Mouse (Mus musculus) heart, postnatal 10 days (tissue): ENCODE data around the gene Srd5a2. TPM values are rescaled to one million over a fixed set of nuclear protein-coding genes. Genes with fewer than 3 reads are reported as not detected.
"Not testable (repeated sequence)": the region's sequence is repeated elsewhere in the genome, so short reads cannot be mapped to it uniquely, and the experiment has no call there.

Experiments used
- DNase-seq, 2 experiments: peaks; one replicate each; pipeline ENCODE4 v3.0.0; 2021
- intact Hi-C: fragments of 180-260 bp; cut with DNase I; formaldehyde crosslinking; loops from one replicate; pipeline ENCODE4 v1.15.1; 2025
- total RNA-seq, 2 experiments: library from RNA; stranded (reverse); gene quantifications; 2 replicates each; pipeline ENCODE4 v1.2.3; 2021

Gene Srd5a2
- not detected for total RNA-seq

GRCm38 (mm10) chr17:74047210-74048082, at the start of gene Srd5a2:
Srd5a2 (minus strand) TSS chr17:74047916.
- intact Hi-C loops: no loop called here
- DNase-seq: no peak

- intact Hi-C loops: no loop called here
- DNase-seq: peak; percentile 25 to 28
Observed at GRCm38 (mm10) chr17:74088886-74089678, 41.4 kb upstream of the Srd5a2 start.

GRCm38 (mm10) chr17:74088016-74088415, 40.3 kb upstream of the Srd5a2 start:
- intact Hi-C loops: no loop called here
- DNase-seq: no peak

DNA sequence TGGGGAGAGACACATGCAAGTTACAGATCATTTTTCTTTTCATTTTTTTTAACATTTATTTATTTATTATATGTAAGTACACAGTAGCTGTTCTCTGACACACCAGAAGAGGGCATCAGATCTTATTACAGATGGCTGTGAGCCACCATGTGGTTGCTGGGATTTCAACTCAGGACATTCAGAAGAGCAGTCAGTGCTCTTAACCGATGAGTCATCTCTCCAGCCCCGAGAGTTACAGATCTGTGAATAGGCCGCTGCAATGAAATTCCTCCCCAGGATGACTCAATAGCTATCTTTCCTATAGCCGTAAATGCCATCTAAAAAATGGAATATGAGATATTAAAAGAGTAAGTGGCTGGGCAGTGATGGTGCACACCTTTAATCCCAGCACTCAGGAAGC, 35.7 kb upstream of the Srd5a2 start:
- intact Hi-C loops: no loop called here
- no peak for DNase-seq

DNA sequence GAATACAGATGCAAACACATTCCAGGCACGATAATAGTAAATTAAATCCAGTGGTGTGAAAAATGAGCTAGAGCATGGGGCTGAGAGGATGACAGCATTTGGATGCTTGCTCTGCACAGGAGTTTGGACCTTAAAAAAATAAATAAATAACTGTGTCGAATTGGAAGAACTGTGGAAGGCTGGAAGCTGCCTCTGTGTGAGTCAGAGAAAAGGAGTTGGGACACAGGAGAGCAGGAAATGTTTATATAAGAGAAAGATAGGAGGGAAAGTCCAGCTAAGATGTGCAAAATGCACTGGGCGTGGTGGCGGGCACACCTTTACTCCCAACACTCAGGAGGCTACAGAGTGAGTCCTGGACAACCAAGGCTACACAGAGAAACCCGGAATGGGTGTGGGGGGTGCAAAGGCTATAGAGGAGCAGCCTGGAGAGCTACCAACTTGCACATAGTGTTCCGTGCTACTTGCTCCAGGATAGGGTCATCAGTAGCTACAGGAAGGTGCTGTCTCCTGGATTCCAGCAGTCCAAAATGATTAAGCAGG, 32.4 kb upstream of the Srd5a2 start:
- DNase-seq: no peak
- intact Hi-C loops: no loop called here

DNA sequence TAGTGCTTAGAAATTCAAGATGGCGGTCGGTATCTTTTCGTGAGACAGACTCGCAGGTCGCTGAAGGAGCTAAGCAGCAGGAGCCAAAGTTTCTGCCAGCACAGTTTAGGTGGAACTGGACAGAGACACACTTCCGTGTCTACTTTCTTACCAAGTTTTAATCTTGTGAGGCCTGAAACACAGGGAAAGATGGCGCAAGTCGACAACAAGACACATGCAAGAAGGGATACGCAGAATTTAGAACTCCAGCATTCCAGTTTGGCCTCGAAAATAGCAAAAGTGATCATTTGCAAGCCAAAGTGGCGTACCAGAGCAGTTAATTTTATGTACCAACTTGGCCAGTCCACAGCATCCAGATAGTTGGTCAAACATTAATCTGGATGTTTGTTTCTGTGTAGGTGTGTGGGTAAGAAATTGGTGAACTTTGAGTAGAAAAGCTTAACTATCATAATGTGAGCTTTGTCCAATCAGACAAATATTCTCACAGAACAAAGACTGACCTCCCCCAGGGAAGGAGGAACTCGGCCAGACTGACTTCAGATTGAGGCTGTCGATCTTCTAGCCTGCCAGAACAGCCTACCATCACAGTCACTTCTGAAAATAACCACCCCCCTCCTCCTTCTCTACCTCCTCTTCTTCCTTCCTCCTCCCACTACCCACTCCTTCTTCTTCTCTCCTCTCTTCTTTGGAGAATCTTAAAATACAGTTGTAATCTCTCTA, 31.2 kb upstream of the Srd5a2 start:
- intact Hi-C loops: no loop called here
- no peak for DNase-seq

- DNase-seq, intact Hi-C loops: not testable (repeated sequence)
Observed at GRCm38 (mm10) chr17:74073067-74073466, 25.4 kb upstream of the Srd5a2 start.

GRCm38 (mm10) chr17:74062763-74063162, 15.0 kb upstream of the Srd5a2 start:
- DNase-seq, intact Hi-C loops: not testable (repeated sequence)

DNA sequence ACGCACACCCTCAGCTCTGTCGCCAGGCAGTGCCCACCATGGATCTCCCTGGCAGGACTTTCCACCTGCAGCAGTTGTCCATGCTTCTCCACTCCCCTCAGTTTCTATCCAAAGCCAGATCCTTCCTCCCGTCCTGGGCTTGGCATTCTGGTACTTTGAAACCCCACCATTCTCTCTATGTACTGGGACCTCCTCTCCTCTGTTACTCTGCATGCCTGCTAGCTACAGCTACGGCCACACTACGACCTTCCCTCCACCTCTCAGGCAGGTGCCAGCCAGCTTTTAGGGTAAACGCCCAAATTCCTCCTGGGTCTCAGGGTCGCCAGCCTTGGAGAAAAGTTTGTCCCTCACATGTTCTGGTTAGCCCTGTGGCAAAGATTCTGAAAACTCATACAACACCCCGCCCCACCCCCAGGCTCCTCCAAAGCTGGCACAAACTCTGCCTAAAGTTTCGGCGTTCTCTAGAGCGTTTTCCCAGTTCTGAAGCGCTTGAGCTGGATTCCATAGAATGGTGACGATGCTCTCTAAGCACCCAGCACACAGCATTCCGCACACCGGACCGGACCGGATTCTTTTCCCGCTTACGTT, 607 bp upstream of the Srd5a2 start:
- intact Hi-C loops: no loop called here
- no peak for DNase-seq

- DNase-seq: no peak
Observed at GRCm38 (mm10) chr17:74043754-74044153, 4.0 kb downstream of the Srd5a2 start.

GRCm38 (mm10) chr17:74020526-74021203, 27.1 kb downstream of the Srd5a2 start:
- DNase-seq: peak; percentile 86 to 94
- intact Hi-C loops: loop anchor here (1.0 to 10.0 kb wide), 3 partner anchors 172 to 374 kb away; partner anchors contain the start of genes Memo1 and Slc30a6

More at GRCm38 (mm10) chr17:74043754-74044153, 4.0 kb downstream of the Srd5a2 start:
- intact Hi-C loops: no loop called here

- no peak for DNase-seq
- intact Hi-C loops: loop anchor here (5.0 kb wide), 1 partner anchor 66 kb away; the partner anchor contains the start of gene Xdh
Observed at GRCm38 (mm10) chr17:74018281-74018680, 29.4 kb downstream of the Srd5a2 start.

GRCm38 (mm10) chr17:74017649-74018048, 30.1 kb downstream of the Srd5a2 start:
- intact Hi-C loops: loop anchor here (5.0 kb wide), 1 partner anchor 65 kb away; the partner anchor contains the start of gene Xdh

GRCm38 (mm10) chr17:74015128-74015527, 32.6 kb downstream of the Srd5a2 start:
- intact Hi-C loops: loop anchor here (2.0 to 5.0 kb wide), 2 partner anchors 63 to 124 kb away; partner anchors contain the start of gene Xdh
- DNase-seq: no peak

More at GRCm38 (mm10) chr17:74017649-74018048, 30.1 kb downstream of the Srd5a2 start:
- DNase-seq: no peak

GRCm38 (mm10) chr17:74008680-74009079, 39.0 kb downstream of the Srd5a2 start:
- no peak for DNase-seq
- intact Hi-C loops: no loop called here

- intact Hi-C loops: no loop called here
- no peak for DNase-seq
Observed at GRCm38 (mm10) chr17:74007001-74007400, 40.7 kb downstream of the Srd5a2 start.

GRCm38 (mm10) chr17:74002396-74002795, 45.3 kb downstream of the Srd5a2 start:
- DNase-seq: no peak
- intact Hi-C loops: no loop called here

GRCm38 (mm10) chr17:73995907-73996645, 51.6 kb downstream of the Srd5a2 start:
- DNase-seq: peak; percentile 33 to 56
- intact Hi-C loops: no loop called here

DNA sequence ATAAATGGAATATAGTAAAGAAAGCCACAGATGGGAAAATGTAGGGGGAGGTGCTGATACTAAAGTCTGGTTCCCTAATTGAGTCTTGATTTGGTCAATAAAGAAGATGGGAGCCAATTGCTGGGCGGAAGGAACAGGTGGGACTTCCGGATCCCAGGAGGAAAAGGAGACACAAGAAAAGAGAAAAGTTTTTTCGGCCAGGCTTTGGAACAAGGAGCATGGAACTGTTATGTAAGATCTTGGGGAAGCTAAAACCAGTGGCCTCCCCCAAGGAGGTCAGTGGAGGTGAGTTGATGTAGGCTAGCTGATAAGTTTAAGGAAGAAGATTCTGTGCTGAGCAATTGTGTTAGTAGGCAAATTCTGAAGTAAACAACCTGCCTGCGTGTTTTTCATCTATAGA, 56.5 kb downstream of the Srd5a2 start:
- intact Hi-C loops: no loop called here
- no peak for DNase-seq
